Mouse (Mus musculus) CH12.LX (cell line): ENCODE measurements around the gene Gm21936.
"Not testable (repeated sequence)": the region's sequence is repeated elsewhere in the genome, so short reads cannot be mapped to it uniquely, and the experiment has no call there.

Experiments
- CTCF ChIP-seq, 2 experiments: IDR thresholded peaks in 1 of 2; conservative IDR thresholded peaks in 1 of 2; 2 replicates each; pipeline ENCODE4 v1.5.1; 2011 to 2012; ENCODE audit warnings: low read depth in 2 of 2, low read length in 2 of 2, improper control_type of control experiment in 1 of 2, inconsistent platforms in 1 of 2, mild to moderate bottlenecking in 1 of 2, moderate library complexity in 1 of 2
- EP300 ChIP-seq: IDR thresholded peaks from 2 replicates; pipeline ENCODE4 v1.6.1; 2011; ENCODE audit warnings: low read length, improper control_type of control experiment
- HCFC1 ChIP-seq: IDR thresholded peaks from 2 replicates; pipeline ENCODE4 v1.6.1; 2012; ENCODE audit warnings: low read depth, mild to moderate bottlenecking, inconsistent platforms, low read length, improper control_type of control experiment
- TCF12 ChIP-seq: IDR thresholded peaks from 2 replicates; pipeline ENCODE4 v1.6.1; 2014; ENCODE audit warnings: low read depth, mild to moderate bottlenecking, inconsistent platforms, low read length, improper control_type of control experiment
- UBTF ChIP-seq: IDR thresholded peaks from 2 replicates; pipeline ENCODE4 v1.6.1; 2012; ENCODE audit warnings: low read depth, mild to moderate bottlenecking, inconsistent platforms, low read length, improper control_type of control experiment, moderate library complexity
- USF1 ChIP-seq: IDR thresholded peaks from 2 replicates; pipeline ENCODE4 v1.6.1; 2014; ENCODE audit warnings: low read depth, mild to moderate bottlenecking, inconsistent platforms, low read length, improper control_type of control experiment

- TF ChIP-seq UBTF; TCF12; CTCF (conservative IDR thresholded peaks at IDR 0.05 in 1 of 2, IDR thresholded peaks at IDR 0.05 in 1 of 2; ENCODE audit: low read depth in 2 of 2, low read length in 2 of 2); USF1; HCFC1; EP300: not testable (repeated sequence)
These were observed 21.0 kb downstream of the Gm21936 start, which contains the start of gene BB287469 for GRCm38 (mm10) chr12:87816277-87816676.
